Mouse (Mus musculus) cerebellum, adult 9-11 months (tissue): ENCODE data around the gene Ctc1.
"Not testable (repeated sequence)": the region's sequence is repeated elsewhere in the genome, so short reads cannot be mapped to it uniquely, and the experiment has no call there.

Source experiments
- DNase-seq: peaks from one replicate; pipeline ENCODE4 v3.0.0; 2022

The Ctc1 gene

DNA sequence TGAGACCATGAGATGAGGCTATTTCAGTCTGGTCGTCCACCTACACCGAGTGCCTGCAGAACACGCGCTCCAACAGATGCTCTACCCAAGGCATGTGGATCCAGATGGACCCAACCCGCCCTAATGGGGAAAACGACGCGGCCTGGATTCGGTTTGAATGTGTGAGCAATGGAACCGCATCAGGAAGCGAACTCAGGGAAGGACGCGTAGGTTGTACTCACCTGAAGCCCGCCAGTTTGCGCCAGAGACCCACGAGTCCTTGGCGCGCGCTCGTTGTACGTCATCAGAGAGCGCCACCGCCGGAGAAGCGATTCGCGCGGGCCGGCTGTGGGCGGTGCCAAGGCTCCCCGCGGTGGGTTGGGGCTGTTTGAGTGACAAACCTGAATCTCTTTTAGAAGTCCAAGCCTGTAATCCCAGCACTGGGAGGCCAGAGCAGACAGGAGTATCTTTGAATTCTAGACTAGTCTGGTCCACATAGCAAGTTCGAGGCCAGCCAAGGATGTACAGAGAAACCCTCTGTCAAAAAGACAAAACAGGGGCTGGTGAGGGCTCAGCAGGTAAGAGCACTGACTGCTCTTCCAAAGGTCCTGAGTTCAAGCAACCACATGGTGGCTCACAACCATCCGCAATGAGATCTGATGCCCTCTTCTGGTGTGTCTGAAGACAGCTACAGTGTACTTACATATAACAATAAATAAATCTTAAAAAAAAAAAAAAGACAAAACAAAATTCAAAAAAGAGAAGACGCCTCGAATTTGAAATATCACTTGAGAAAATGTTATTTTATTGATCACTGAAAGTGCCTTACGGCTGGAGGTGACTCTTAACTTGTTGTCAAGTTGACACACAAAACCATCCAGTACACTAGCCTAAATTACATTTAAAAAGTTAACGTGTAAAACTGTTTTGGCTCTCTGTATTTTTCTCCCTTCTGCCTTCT is 7.3 kb upstream of the Ctc1 start, which contains the start of gene Pfas:
Gene Pfas (minus strand): TSS at position 279 of the 940 bp plus-strand sequence.
- peak; percentile 93 for DNase-seq

DNA sequence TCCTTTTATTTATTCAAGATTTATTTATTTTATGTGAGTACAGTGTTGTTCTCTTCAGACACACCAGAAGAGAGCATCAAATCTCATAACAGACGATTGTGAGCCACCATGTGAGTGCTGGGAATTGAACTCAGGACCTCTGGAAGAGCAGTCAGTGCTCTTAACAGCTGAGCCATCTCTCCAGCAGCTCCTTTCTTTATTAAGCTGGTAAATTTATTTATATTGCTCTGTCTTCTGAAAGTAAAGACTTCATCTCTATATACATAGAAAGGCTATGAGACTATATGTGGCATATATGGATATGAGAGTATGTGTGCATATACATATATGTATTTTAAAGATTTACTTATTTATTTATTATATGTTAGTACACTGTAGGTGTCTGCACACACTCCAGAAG is 6.2 kb upstream of the Ctc1 start:
- DNase-seq, result no peak

DNA sequence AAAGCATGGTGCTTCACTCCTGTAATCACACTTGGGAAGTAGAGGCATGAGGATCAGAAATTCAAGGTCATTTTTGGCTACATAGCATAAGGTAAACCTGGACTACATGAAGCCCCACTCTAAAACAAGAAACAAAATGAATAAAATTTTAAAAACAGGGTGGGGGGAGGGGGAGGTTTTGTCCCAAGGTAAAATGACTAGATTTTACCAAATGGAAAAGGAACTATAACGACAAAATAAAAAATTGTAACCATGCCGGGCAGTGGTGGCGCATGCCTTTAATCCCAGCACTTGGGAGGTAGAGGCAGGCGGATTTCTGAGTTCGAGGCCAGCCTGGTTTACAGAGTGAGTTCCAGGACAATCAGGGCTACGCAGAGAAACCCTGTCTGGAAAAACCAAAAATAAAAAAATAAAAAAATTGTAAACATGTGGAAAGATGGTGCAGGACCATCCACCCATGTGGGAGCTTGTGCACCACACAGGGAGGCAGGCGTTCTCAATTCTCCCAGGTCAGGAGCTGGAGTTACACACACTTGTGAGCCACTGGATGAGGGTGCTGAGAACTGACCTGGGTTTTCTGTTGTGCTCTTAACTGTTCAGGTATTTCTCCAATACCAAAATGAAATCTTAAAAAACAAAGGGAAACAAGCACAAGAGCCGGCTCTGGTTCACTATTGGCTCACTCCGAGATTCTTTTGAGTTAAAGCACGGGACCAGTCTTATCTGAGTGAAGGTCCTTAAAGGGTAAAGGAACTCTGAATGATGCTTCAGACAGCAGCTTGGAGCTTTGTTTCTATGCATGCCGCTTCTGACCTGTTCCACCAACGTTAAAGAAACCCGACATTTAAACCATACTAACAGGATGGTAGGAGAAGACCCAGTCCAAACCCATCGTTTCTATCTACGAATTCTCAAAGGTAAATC is 5.0 kb upstream of the Ctc1 start:
- DNase-seq, result no peak

DNA sequence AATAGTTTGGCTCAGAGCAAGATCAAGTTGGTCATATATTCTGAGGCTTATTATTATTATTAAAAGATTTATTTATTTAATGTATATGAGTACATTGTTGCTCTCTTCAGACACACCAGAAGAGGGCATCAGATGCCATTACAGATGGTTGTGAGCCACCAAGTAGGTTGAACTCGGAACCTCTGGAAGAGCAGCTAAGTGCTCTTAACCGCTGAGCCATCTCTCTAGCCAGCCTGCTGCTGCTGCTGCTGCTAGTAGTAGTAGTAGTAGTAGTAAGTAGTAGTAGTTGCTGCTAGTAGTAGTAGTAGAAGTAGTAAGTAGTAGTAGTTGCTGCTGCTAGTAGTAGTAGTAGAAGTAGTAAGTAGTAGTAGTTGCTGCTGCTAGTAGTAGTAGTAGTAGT is 4.3 kb upstream of the Ctc1 start:
- not testable (repeated sequence) for DNase-seq

DNA sequence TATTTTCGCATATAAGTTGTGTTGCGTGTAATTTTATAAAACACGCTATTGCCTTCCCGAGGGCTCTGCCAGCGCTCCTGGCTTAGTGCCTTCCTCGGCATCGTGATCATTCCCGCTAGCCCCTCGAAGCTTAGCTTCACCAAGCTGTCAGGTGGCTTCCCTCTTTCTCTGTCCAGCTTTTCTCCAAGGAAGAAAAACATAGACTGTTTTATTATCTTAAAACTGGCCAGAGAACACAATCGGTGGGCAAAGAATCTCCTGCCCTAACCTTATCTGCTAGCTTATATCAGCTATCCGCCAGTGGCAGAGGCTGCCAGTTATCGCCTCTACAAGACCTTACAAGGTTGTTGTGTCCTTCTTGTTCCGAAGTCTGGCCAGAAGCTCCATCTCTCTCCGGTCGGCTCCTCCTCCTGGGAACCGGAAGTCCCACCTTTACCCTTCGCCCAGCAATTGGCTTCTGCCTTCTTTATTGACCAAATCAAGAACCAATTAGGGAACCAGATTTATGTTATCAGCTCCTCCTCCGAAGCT is 3.6 kb upstream of the Ctc1 start:
- peak; percentile 93 for DNase-seq

DNA sequence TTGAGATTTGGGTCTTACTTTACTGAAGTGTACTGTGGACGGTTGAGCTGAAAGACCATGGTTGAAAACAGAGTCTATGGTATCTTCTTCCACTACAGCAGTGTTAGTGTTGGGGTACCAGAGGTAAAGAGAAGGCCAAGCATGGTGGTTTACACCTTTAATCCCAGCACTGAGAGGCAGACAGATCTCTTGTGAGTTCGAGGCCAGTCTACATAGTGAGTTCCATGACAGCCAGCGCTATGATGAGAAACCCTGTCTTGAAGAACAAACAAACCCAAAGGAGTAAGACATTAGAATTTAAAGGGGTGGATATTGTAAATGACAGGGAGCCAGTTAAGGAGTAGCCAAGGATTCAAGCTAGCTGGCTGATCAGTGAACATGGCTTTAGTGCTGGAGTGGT is 1.0 kb downstream of the Ctc1 start:
- no peak for DNase-seq

DNA sequence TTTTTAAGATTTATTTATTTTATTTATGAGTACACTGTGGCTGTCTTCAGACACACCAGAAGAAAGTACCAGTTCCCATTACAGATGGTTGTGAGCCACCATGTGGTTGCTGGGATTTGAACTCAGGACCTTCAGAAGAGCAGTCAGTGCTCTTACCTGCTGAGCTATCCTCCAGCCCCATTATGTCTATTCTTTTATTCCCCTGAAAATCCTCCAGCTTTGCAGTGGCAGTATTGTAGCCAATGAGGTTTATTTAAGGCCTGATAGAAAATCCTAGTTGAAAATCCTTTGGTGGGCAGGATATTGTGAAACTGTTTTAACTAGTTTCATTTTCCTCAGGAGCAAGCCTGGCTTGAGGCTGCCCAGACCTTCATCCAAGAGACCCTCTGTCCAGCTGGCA is 5.0 kb downstream of the Ctc1 start:
- no peak for DNase-seq

DNA sequence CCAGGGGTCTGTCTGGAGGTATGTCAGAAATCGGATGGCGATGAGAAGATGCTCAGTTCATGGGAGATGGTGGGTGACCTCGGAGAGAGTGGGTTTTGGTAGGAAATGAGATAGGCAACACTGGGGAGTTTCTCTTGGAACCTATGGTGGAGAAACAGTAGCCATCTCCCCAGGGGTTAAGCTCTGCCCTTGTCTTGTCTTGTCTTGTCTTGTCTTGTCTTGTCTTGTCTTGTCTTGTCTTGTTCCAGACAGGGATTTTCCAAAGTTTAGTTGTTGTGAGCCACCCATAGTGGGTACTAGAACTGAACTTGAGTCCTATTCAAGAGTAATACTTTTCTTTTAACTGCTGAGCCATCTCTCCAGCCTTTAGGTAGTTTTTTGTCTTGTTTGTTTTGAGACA is 10.9 kb downstream of the Ctc1 start:
- DNase-seq, result no peak

DNA sequence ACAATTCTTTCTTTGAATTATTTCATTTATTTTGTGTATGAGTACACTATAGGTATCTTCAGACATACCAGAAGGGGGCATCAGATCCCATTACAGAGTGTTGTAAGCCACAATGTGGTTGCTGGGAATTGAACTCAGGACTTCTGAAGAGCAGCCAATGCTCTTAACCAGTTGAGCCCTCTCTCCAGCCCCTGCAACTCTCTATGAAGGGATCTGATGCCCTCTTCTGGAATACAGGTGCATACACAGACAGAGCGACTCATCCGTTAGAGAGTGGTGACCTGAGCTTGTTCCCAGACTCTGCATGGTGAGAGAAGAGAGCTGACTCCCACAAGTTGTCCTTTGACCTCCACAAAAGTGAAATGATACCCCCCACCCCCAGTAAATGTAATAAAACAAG is 13.1 kb downstream of the Ctc1 start:
- DNase-seq, result no peak

DNA sequence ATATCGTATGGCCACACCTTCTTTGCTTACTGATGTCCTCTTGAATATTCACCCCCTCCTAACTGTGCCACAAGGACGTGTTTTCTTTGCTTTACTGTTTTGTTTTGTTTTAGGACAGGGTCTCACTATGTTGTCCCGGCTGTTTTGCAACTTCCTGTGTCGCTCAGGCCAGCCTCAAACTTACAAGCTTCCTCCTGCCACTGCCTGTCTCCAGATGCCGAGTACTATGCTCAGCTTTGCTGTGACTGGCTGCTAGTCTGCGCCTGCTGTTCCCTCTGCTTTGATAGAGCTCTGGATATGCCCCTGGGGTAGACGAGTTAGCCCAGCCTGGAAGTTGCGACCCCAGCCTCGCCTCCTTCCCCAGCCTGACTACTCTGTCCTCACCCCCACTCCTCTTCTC is 17.8 kb downstream of the Ctc1 start:
- DNase-seq, result no peak

DNA sequence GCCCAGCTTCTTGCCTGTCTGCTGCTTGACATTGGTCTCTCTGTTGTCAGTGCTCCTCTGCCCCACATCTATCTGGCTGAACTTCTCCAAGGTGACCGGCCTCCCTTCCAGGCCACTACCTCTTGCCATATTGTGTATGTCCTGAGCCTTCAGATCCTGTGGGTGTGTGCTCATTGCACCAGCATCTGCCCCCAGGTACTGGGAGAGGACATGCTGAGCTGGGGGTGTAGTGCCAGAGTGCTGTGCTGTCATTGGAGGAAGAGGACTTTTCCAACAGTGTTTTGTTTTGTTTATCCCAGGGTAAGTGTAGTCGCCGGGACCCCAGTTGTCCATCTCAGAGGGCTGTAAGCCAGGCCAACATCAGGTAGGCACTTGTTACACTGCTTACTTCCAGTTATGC is 18.9 kb downstream of the Ctc1 start:
- peak; percentile 57 for DNase-seq

DNA sequence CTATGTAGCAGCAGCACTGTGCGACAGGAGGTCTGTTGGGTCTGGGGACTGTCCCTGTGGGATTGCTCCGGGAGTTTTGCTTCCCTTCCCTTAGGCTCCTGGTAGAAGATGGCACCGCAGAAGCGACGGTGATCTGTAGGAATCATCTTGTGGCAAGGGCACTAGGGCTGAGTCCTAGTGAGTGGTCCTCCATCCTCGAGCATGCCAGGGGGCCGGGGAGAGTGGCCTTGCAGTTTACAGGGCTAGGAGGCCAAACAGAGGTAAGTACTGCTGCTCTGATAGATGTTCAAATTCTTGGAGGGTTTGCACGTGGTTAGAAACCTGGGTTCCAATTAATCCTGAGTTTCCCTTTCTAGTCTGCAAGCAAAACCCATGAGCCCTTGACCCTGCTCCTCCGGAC is 19.7 kb downstream of the Ctc1 start:
- peak; percentile 64 for DNase-seq

DNA sequence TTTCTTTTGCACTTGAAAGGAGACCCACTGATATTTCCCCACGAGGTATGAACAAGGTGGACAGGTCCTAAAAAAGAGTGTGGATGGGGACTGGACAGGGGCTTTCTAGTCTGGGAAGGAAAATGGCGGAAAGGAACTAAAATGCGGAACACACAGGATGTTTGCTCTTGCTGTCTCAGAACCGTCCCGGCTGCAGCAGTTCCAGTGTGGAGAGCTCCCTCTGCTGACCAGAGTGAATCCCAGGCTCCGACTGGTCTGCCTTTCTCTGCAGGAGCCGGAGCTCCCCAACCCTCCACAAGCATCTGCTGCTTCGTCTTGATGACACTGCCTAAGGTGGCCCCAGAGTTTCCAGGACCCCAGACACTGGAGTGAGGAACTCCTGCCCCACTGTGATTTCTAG is 20.1 kb downstream of the Ctc1 start:
- peak; percentile 93 for DNase-seq

DNA sequence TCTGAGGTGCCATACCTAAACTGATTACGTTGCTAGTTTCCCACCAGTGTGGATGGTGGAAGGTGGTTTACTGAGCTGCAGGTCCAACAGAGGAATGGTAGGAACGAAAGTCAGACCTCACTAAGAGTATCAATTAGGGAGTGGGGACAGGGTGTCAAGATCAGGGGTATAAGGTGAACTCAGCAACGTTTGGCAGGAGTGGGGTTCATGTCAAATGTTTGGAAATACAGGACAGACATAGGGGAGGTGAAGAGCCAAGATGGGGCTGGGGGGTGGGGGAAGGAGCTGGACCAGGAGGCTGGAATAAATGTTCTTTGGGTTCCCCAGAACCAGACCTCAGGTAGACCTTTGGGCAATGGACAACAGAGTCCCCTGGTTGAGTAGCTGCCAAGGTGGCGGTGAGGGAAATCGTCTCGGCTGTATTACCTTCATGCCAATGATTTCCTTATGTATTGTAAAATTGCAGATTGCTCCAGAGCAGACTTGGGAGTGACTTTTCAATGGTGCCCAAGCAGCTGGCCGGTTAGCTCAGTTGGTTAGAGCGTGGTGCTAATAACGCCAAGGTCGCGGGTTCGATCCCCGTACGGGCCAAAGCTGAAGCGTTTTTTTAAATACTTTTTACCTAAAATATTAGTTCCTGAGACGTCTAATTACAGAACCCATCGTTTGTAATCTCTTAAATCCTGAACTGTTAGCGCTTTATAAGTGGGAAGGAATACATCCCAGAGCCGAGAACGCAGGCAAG is 20.9 kb downstream of the Ctc1 start:
- DNase-seq, result peak; percentile 90

DNA sequence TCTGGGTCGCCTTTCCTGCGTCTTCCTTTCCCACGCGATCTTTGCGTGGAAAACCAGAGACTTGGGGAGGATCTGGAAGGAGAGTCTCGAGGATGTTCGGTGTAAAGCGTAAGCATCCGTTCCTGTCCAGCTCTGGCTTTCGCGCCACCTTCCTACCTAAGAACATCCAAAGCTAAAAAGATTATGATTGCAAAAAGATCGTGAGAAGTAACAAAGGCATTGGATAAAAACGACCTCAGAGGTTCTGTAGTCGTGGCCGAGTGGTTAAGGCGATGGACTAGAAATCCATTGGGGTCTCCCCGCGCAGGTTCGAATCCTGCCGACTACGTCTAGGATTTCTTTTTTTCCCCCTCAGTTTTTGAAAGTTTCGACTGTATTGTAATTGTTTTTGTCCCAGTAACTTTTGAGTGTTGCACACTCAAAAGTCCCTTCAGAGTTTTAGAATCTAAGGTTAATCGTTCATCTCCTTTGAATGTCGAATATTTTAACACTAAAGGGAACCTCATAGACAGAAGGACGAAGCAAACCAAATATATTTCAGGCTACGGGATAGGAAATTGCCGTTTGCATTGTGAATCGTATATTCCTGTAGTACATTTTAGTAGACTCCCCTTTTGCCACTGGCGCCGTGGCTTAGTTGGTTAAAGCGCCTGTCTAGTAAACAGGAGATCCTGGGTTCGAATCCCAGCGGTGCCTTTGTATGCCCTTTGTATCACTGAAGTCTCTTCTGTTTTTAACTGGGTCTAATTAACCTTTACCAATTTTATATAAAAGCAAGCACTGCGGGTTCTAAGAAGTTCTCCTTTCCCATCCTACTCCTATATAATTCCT is 21.7 kb downstream of the Ctc1 start:
- DNase-seq, result peak; percentile 82

DNA sequence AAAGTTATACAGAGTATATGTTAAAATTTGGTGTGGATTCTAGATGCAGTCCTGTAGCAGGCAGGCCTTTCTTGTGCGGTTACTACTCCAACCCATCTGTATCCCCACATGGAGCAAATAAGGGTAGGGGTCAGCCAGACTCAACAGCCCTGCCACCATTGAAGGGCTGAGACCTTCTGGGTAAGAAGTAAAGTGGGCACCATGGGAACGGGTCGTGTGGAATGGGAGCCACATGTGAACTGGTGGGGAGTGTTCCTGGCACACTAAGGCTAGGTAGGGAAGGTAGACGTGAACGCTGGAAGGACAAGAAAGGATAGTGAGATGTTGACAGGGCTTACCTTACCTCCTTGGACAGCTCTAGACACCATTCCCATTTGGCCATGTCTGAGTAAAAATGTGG is 22.5 kb downstream of the Ctc1 start:
- peak; percentile 56 for DNase-seq

DNA sequence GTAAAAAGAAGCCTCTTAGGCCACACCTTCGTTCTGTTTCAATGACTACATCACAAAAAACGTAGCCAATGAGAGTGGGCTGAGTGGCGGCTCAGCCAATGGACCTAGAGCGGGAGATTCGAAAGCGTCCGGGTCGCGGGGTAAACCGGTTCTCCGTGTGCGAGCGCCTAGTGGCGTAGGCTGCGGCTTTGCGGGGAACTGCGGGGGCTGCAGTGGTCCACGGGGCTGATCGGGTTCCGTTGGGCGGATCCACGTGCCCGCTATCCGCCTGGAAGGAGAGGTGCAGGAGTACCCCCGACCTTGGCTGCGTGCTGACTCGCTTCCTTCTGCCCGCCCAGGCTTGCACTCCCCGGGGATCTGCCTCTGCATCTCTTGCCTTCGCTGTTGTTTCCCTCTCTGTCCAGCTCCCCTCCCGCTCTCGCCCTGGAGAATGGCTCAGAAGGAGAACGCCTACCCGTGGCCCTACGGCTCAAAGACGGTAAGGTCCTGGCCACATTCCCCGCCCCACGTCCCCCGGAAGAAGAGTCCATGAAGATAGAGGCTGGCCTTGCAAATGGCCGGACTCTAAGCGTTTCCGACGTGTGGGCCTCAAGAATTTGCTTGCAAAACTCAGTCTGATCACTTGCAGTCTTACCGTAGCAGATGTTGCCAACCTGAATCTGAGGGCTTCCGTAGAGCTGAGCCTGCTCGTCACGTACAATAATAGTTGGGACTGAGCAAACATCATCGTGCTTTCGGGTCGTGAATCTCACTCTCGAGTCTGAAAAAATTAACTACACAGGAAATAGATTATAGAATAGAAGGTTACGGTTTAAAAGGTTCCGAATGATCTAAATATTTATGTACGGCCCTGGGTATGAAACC is 30.1 kb downstream of the Ctc1 start, which contains the start of gene Aurkb:
Gene Aurkb (plus strand): TSS at position 117 of the 864 bp plus-strand sequence.
- peak; percentile 71 for DNase-seq

DNA sequence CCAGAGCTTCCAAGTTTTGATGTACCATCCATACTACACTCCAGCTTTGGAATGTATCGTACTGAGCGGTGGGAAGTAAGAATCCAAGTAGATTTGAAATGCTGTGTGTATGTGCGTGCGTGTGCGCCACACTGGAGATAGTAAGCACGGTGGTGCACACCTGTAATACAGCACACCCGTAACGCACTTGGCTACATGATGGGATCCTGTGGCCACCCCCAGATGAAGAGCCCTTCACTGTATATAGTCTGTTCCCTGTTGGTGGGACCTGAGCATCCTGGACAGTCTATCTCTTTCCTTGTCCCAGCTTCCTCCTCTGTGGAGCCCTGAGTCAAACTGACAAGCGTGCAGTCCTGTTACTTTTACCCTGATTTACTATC is 30.7 kb downstream of the Ctc1 start:
- no peak for DNase-seq

DNA sequence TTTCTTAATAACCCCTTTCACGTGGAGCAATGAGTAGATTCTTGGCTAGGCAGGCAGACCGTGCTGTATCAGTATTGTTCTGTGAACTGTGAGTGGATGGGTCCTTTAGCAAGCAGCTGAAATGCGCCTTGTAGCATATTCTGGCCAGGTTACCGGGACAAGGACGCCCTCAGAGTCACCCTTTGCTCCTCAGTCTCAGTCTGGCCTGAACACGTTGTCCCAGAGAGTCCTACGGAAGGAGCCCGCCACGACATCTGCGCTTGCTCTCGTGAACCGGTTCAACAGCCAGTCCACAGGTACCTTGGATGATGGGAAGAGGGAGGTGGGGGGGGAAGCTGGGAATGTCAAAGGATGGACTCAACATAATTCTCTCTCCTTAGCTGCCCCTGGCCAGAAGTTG is 31.9 kb downstream of the Ctc1 start:
- no peak for DNase-seq

DNA sequence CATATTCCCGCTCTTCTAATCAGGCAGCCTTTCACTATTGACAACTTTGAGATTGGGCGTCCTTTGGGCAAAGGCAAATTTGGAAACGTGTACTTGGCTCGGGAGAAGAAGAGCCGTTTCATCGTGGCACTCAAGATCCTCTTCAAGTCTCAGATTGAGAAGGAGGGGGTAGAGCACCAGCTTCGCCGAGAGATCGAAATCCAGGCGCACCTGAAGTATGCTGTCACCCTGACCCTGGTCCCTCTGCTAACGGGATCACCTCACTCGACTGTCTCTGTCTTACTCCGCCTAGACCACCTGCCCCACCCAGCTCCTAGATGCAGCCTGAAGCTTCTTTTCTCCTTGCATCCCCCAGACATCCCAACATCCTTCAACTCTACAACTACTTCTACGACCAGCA is 32.4 kb downstream of the Ctc1 start:
- DNase-seq, result no peak

DNA sequence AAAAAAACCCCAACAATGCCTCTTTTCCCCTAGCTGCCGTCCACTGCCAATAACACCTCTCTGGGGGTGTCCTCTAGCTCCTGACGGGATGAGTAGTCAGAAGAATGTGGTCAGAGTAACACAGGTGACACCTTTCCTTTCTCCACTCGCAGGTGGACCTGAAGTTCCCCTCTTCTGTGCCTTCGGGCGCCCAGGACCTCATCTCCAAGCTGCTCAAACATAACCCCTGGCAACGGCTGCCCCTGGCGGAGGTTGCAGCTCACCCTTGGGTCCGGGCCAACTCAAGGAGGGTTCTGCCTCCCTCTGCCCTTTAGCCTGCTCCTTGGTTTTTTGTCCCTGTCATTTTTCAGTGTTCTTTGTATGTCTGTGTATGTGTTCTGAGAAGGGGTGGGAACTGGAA is 35.0 kb downstream of the Ctc1 start:
- DNase-seq, result no peak
